Mouse (Mus musculus): Measurements from ENCODE around the gene Lamb1.

- TF ChIP-seq CTCF (IDR thresholded peaks at IDR 0.05; ENCODE audit: borderline replicate concordance, insufficient read depth, low read length): no peak
- no peak for TF ChIP-seq POLR2A (IDR thresholded peaks at IDR 0.05; ENCODE audit: low read depth, low read length)
Measured at GRCm38 (mm10) chr12:31270361-31270760, 5.3 kb downstream of the Lamb1 start.

Data from embryonic fibroblast, embryonic 13.5 days (primary cell).